Mouse (Mus musculus): ENCODE measurements around the gene Tmem45b.
A peak's percentile ranks its signal among the peaks of the same experiment; 100 is the strongest.
"Not testable (repeated sequence)": the region's sequence is repeated elsewhere in the genome, so short reads cannot be mapped to it uniquely, and the experiment has no call there.

Gene Tmem45b

GRCm38 (mm10) chr9:31463692-31464474 lies at the start of gene Tmem45b:
Gene Tmem45b (minus strand): TSS chr9:31464462.
- DNase-seq, result no peak

- DNase-seq, result no peak
Observed at GRCm38 (mm10) chr9:31508189-31508588, 43.9 kb upstream of the Tmem45b start.

- DNase-seq, result not testable (repeated sequence)
Observed at GRCm38 (mm10) chr9:31501221-31501620, 37.0 kb upstream of the Tmem45b start.

- DNase-seq, result no peak
Observed at GRCm38 (mm10) chr9:31463190-31463589, 1.1 kb downstream of the Tmem45b start.

- DNase-seq, result no peak
Observed at GRCm38 (mm10) chr9:31454356-31454755, 9.9 kb downstream of the Tmem45b start.

DNA sequence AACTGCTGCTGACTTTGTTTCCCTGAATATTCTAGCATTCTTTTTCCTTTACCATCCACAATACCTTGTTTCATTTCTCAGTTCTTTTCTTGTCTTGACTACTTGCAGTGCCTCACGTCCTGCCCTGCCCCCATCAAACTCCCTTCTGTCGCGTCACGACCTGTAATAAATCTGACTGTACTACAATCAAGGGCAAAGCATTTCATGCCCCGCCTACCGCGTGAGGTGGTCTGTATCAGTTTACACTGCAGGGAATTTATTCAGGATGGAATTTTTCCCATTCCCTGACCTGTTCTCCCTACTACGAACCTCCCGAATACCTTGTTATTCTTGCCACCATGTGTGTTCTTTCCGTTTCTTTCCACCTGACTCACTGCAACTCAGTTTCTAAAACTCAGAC lies 12.1 kb downstream of the Tmem45b start:
- no peak for DNase-seq

GRCm38 (mm10) chr9:31449145-31449772 lies 15.0 kb downstream of the Tmem45b start:
- DNase-seq, result no peak

DNA sequence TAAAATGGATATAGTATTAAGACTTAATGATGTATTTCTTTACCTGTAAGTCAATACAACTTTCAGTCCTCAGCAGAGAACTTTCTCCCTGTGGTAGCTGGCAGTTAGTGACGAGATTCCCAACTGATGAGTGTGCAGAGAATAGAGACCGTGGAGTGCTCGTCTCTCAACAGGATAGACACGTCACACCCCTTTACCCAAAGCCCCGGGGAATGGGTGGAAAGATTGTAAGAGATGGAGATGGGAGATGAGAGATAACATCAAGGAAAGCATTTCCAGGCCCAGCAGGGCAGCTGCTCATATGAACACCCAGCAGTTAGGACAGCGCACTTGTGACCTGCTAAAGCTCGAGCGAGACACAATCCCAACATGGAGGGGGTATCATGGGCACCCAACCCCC lies 20.0 kb downstream of the Tmem45b start:
- no peak for DNase-seq

DNA sequence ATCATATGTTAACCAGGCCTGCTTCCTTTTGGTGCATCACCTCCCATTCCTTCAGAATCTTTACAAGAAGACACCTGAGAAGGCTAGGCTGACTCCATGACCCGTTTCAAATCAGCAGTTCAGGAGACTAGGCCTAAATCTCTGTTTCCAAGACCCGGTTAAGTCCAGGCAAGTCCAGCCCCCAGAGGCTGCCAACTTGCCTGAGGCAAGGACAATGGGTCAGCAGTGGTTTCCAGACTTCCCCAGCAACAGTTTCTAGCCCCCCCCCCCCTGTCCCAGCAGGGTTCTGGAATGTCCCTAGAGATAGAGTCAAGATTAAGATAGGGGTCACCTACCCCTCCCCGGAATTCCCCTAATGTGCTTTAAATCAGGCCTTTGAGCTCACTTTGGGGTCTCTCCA lies 22.8 kb downstream of the Tmem45b start:
- no peak for DNase-seq

DNA sequence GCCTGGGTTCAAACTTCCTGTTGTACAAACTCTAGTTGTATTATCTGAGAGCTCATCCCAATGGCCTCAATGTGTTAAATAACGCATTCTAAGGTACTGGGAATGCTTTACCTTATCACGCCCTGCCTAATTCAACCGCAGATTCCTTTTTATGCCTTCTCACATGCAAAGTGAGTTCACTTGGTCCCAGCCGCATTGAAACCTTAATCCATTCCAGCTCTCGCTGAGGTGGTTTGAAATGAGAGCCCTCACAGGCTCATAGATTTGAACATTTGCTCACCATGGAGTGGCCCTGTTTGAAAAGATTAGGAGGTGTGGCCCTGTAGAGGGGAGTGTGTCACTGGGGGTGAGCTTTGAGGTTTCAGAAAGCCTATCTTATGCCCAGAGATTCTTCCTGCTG lies 23.9 kb downstream of the Tmem45b start:
- no peak for DNase-seq

DNA sequence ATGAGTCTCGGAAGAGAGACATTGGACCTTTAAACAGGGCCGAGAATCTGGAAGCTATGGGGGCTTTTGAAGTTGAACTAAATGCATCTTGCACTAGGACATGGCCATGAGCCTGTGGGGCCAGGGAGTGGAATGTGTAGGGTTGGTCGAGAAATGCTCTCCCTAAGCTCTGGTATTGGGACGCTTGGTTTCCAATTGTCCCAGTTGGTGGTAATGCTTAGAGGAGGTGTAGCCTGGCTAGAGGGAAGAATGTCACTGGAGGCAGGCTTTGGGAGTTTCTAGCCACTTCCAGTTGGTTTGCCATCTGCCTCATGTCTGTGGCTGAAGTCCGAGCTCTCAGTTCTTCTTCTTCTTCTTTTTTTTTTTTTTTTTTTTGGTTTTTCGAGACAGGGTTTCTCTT lies 24.9 kb downstream of the Tmem45b start:
- DNase-seq, result no peak

GRCm38 (mm10) chr9:31438834-31439233 lies 25.4 kb downstream of the Tmem45b start:
- no peak for DNase-seq

DNA sequence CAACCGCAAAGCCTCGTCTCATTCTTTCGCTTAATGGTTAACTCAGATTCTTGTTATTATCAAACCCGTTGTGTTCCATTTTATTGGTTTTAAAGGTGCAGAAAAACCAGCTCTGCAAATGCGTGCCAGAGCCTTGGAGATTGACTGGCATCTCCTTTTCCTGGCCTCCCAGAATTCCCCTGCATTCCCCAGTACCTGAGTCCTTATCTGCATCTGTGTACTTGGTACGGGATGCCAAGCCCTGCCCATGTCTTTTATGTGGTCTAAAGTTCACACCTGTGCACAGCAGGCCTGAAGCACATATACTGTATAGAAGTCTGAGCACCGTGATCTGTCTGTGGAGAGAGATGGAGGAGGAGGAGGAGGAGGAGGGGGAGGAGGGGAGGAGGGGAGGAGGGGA lies 26.4 kb downstream of the Tmem45b start:
- DNase-seq, result no peak

DNA sequence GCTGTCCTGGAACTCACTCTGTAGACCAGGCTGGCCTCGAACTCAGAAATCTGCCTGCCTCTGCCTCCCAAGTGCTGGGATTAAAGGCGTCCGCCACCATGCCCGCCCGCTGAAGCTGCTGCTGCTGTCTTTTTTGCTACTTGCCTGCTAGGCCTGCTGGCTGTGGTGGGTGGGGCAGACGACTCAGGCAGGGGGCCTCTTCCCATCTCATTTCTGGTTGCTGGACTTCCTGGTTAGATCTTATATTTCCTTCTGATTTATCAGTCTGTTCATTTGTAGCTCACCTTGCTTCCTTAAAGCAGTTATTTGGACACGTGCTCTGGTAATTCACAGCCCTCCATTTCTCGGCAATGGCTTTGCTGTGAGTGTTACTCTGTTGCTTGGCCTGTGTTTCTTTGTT lies 28.8 kb downstream of the Tmem45b start:
- no peak for DNase-seq

DNA sequence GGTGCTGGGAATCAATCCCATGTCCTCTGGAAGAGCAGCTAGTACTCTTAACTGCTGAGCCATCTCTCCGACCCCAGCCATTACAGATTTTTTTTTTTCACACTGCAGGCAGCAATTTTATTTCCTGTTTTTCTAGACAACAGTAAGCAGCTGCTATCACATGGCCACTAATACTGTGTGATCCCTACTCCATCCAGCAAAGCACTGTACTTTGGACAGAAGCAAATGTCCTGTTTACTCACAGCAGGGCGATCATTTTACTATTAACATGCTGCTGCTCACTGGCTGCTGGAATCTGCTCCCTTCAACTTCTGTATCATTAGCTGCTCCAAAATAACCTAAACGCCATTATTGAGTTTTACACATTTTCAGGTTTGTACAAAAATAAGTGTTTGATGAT lies 30.8 kb downstream of the Tmem45b start:
- DNase-seq, result no peak

GRCm38 (mm10) chr9:31432336-31432975 lies 31.8 kb downstream of the Tmem45b start:
- no peak for DNase-seq

DNA sequence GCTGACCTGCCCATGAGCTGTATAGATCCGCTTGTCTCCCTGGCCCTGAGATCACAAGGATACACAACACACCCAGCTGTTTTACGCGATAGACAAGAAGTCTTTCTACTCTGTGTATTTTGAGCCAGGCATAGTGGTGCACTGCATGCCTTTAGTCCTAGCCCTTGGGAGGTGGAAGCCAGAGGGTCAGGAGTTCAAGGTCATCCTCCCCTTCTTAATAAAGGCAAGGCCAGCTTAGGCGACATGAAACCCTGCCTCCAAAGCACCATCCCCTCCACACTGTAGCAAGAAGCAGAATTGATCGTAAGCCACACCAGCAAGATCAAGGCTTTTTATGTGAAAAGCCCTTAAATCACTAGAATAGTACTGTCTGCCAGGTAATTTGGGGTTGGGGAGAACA lies 32.5 kb downstream of the Tmem45b start:
- no peak for DNase-seq

GRCm38 (mm10) chr9:31430011-31430410 lies 34.3 kb downstream of the Tmem45b start:
- DNase-seq, result no peak

- DNase-seq, result no peak
Observed at GRCm38 (mm10) chr9:31428971-31429370, 35.3 kb downstream of the Tmem45b start.

GRCm38 (mm10) chr9:31422143-31422542 lies 42.1 kb downstream of the Tmem45b start:
- no peak for DNase-seq

DNA sequence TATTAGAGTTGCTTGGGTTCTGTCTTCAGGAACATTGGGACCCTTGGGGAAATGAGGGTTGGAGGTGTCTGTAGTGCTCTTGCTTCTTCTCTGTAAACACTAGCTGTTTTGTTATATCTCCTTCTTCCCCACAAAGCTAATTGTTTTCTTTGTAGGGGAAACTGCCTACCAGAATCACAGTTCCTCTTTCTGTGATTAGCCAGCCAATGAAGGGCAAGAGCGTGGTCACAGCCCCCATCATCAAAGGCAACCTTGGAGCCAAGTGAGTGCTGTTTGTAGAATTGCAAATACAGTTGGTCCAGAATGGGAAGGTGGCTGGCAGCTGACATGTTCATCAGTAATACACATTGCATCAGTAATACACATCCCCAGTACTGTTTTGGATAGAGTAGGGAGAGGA lies 45.4 kb downstream of the Tmem45b start:
- DNase-seq, result peak; percentile 33

GRCm38 (mm10) chr9:31412165-31412564 lies 52.1 kb downstream of the Tmem45b start:
- DNase-seq, result no peak

DNA sequence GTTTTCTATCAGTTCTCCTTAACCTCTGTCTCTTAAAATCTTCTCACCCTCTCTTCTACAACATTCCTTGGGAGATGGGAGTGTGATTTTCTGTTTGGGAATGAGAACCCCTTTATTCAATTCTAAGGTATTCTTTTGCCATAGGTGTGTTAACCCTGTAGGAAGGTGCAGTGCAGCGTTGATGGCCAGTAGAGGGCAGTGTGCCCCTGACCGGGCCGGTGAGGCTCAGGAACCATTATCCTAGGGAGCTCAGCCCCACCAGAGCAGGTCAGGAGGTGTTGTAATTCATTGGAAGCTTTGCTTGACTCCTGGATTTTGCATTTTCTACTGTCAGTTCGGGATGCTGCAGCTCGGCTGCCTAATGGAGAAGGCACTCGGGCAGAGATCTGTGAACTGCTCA lies 59.0 kb downstream of the Tmem45b start:
- no peak for DNase-seq

DNA sequence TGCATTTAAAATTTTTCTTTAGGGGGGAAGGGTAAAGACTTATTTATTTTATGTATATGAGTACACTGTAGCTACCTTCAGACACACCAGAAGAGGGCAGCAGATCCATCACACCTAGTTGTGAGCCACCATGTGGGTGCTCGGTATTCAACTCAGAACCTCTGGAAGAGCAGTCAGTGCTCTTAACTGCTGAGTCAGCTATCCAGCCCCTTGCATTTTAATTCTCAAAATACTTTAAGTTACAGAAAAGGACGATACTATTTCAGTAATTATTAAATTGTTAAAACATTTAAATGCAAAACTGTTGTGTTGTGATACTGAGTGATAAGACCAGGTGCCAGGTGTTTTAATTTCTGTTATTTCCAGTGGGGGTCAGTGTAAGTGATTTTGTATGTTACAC lies 60.0 kb downstream of the Tmem45b start:
- DNase-seq, result no peak
